Mouse (Mus musculus) c-Kit-positive CD71-negative TER-119-negative erythroid progenitor cells, embryonic 14.5 days (primary cell): Measurements from ENCODE around the gene AC134908.4.

Source experiments
- DNase-seq: peaks from one replicate; pipeline ENCODE4 v3.0.0-alpha.2; 2013; ENCODE audit warnings: low read depth

Gene AC134908.4

DNA sequence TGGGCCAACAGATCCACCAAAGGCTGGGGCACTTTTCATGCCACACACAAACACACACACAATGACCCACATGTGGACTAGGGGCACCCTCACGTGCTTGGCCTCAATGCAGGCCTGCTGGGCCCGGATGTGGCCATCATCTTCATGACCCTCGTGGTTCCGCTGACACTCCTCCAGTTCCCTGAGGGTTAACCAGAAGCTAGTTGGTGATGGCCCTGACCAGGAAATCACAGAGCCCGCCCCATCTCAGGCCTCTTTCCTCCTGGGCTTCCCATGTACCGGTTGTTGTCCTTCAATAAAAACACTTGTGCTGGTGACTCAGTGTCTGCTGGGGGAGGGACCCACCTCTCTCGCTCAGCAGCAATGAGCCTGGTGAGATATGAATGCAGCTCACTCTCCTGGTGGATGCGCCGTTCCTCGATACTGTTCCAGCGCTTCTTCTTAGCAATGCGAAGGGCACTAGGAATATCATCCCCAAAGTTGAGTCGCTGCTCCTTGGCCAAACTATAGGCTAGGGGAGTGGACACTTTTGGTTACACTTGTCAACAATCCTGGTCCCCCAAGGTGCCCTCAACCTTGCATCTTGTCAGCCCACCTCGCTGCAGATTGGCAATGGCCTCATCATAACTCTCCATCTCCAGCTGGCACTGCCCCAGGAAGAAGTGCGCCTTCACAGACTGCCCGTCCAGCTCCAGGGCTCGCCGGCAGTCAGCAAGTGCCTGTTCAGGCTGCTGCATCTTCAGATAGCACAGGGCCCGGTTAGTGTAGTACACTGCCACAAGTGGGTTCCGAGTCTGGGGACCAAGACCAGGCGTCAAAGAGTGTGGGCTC lies 36.2 kb upstream of the AC134908.4 start:
- no peak for DNase-seq

GRCm38 (mm10) chr17:25830806-25831431 lies 35.5 kb upstream of the AC134908.4 start:
- DNase-seq: no peak

DNA sequence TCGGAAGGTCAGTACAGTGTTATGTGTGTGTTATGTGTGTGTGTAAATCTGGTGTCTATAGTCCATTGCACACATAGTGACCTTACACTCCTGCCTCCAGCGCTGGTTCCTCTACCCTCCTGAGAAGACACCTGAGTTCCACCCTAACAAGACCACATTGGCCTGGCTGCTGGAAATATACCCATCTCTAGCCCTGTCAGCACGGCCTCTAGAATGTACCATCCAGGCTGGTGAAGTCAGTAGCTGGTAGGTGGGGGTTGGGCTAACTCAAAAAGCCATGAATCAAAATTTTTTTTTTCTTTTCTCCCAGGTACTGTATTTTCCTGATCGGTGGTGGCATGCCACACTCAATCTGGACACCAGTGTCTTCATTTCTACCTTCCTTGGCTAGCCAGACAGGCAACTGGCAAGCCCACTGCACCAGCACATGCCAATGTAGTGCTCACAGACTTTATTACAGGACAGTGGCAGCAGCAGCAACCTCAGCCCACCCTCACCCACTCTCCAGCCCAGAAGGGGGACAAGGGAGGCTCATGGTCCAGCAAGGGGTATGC lies 34.8 kb upstream of the AC134908.4 start:
- DNase-seq: no peak

DNA sequence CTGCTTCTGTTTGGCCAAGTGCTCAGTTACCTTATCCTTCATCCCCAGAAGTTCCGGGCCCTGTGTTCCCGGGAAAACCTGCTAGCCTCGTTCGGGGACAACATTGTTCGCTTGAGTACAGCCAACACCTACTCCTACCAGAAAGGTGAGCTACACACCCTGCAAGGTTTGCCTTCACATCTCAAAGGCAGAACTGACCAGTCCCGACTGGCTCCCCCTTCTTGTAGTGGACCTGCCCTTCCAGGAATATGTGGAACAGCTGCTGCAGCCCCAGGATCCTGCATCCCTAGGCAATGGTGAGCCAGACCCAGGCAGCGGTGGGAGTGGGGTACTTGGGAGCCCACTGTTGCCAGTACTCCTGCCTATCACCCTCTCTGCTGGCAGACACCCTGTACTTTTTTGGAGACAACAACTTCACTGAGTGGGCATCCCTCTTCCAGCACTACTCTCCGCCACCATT lies 34.1 kb upstream of the AC134908.4 start:
- DNase-seq: no peak

DNA sequence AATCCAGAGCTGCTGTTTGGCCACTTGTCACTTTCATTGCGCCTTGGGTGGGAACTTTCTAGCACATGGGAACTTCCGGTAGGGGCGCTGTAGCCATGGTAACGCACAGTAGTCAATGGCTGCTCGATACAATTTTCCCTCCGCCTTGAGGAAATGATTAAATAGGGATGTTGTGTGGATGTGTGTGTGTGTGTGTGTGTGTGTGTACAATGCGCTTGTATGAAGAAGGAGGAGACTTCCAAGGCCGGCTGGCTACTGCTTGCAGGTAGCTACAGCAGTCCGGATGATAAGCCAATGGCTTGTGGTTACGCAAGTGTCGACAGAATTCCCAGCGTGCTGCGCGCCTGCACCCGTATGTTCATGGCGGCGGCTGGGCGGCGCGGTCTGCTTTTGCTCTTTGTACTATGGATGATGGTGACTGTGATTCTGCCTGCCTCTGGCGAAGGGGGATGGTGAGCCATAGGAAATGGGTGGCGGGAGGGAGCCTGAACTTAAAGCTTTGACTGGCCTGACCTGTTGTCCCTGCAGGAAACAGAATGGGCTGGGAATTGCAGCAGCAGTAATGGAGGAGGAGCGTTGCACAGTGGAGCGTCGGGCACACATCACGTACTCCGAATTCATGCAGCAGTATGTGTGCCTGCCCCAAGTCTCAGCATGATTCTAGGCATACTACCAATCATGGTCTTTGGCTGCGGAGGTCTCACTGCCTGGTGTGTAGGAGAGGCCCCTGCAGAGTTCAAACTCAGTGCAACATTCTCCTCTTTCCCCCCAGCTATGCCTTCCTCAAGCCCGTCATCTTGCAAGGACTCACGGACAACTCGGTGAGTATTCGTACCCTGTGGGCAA lies 33.5 kb upstream of the AC134908.4 start, which contains the start of gene Jmjd8:
Jmjd8 (plus strand) TSS at position 156 of the 846 bp plus-strand sequence.
- DNase-seq: peak; percentile 67

GRCm38 (mm10) chr17:25828223-25828594 lies 32.8 kb upstream of the AC134908.4 start:
- DNase-seq: no peak

- DNase-seq: no peak
Measured at GRCm38 (mm10) chr17:25827546-25828222, 32.2 kb upstream of the AC134908.4 start.

DNA sequence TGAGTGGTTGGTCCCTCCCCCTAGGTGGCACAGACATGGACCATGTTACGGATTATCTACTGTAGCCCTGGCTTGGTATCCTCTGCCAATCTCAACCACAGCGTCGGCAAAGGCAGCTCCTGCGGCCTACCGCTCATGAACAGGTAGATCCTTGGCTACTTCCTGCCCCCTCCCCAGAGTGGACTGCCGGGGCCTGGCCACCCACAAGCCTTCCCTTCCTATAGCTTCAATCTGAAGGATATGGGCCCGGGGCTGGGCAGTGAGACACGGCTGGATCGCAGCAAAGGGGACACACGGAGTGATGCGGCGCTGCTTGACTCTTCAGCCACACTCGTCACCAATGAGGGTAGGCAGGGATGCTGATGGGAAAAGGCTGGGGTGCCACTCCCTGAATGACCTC lies 31.6 kb upstream of the AC134908.4 start:
- DNase-seq: no peak

DNA sequence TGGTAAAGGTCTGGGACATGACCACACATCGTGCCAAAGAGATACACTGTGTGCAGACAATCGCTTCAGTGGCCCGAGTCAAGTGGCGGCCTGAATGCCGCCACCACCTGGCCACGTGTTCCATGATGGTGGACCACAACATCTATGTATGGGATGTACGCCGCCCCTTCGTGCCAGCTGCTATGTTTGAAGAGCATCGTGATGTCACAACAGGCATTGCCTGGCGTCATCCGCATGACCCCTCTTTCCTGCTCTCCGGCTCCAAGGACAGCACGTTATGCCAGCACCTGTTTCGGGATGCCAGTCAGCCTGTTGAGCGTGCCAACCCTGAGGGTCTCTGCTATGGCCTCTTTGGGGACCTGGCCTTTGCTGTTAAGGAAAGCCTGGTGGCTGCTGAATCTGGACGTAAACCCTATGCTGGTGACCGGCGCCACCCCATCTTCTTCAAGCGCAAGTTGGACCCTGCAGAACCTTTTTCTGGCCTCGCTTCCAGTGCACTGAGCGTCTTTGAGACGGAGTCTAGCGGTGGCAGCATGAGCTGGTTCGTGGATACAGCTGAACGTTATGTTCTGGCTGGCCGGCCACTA lies 30.6 kb upstream of the AC134908.4 start:
- no peak for DNase-seq

DNA sequence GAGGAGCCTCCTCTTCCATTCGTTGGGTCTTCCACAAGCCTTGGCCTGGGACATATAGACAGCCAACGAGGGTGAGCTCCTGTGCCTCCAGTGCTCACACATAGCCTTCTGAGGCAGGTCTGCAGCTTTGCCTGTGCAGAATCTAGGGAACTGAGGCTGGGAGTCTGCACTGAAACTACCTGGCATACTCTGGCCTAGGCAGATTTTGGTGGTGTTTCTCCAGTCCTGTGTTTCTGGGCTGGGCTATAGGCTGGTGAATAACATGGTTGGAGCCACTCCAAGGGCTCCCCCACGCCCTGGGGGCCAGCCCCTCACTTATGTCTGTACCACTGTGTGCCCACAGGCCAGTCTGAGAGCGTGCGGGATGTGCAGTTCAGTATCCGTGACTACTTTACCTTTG lies 29.9 kb upstream of the AC134908.4 start:
- no peak for DNase-seq

DNA sequence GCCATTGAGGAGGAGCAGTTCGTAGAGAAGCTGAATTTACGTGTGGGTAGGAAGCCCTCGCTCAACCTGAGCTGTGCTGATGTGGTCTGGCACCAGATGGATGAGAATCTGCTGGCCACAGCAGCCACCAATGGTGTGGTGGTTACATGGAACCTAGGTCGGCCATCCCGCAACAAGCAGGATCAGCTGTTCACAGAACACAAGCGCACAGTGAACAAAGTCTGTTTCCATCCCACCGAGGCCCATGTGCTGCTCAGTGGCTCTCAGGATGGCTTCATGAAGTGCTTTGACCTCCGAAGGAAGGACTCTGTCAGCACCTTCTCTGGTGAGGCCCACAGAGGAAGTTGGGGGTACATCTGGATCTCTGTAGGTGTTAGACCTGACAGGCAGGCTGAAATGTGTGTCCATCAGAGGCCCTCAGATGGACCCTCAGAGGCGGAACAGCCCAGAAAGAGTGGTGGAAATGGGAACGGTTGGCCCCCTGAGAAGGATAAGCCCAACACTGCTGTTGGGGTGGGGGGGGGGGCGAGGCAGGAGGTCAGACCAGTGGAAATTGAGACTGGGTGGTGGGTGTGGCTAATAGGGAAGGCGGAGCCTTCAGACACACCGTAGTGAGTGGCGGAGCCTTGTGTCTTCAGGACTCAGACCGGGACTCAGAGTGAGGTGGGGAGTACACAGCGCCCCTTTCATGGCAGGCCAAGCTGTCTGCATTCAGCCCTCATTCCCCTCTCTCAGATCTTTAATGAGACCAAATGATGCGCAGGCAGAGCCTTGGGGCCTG lies 29.1 kb upstream of the AC134908.4 start:
- DNase-seq: no peak

- DNase-seq: peak; percentile 82
Measured at GRCm38 (mm10) chr17:25823452-25823851, 28.0 kb upstream of the AC134908.4 start, which contains the start of gene Wdr24. Wdr24 (plus strand) TSS chr17:25823627.

- DNase-seq: no peak
Measured at GRCm38 (mm10) chr17:25818851-25819780, 23.7 kb upstream of the AC134908.4 start.

GRCm38 (mm10) chr17:25817662-25818061 lies 22.2 kb upstream of the AC134908.4 start:
- no peak for DNase-seq

GRCm38 (mm10) chr17:25813471-25813870 lies 18.0 kb upstream of the AC134908.4 start:
- peak; percentile 80 for DNase-seq

- no peak for DNase-seq
Measured at GRCm38 (mm10) chr17:25810890-25811289, 15.4 kb upstream of the AC134908.4 start.

- no peak for DNase-seq
Measured at GRCm38 (mm10) chr17:25809606-25810340, 14.3 kb upstream of the AC134908.4 start.
